Mouse (Mus musculus) lung, adult 2 months (tissue): ENCODE measurements at regions not wholly inside any gene's neighbourhood (a gene's known extent, or its start where the extent isn't known, plus 50 kb on each side); places are given as distances from the start of the nearest gene placed in this dataset.

ENCODE experiments used
- CTCF ChIP-seq: fragments of 200-500 bp; IDR thresholded peaks from 2 replicates; pipeline ENCODE4 v1.5.1; 2011; ENCODE audit warnings: mild to moderate bottlenecking, low read length, control low read depth; ENCODE audit not compliant: insufficient read depth
- POLR2A ChIP-seq: fragments of 200-500 bp; IDR thresholded peaks from 2 replicates; pipeline ENCODE4 v1.6.1; 2011; ENCODE audit warnings: low read depth, mild to moderate bottlenecking, control low read depth, low read length, borderline replicate concordance; ENCODE audit errors: extremely low read depth

GRCm38 (mm10) chr4:131141890-131142465 is 197.8 kb downstream of the Matn1 start:
- no peak for TF ChIP-seq POLR2A
- no peak for TF ChIP-seq CTCF
